In the genomic region with DNA sequence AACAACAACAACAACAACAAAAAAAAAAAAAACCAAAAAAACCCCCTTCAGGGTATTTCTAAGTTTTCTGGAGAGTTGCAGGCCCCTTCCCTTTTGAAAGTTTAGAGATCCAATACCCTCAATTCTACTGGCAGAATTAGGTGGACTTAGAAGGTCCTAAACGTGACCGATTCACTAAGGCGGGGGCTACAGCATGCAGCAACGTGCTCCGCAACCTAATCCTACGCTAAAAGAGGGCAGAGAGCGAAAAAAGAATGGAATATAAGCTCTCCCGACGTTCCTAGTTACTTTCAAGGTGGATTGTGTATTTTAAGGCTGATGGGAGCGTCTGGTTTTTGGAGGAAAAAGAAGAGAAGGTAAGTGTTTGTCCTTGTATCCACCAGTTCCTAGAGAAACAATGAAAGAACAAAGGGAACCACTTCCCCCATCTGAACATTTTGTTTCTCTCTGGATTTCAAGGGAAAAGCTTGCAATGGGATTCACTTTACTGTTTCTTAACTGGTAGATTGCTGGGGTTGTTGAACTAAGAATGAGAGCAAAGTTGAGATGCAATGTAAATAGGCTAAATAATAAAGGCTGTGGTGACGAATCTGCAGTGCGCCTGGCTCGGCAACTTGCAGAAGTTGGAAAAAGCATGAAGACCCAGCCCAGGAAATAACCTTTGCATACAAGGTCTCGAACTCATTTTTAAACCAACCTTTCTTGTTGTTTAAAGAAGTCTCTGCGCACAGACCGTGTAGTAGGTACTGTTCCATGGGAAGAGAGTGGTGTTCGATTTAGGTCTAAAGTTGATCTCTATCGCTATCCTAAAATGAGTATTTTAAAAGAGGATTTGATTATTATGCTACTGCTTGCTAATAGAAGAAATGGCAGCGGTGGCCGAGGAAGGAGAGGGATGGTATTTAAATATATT, we compare ENCODE assay signal across 8 mouse cellular contexts. TPM values are rescaled to one million over a fixed set of nuclear protein-coding genes. Genes with fewer than 3 reads are reported as not detected.
DNase-seq lines count a peak whose midpoint lies in the region; ATAC-seq lines count a peak whose summit lies in the region.

A gene (plus strand): TSS at position 222 of the 913 bp plus-strand sequence.

- H3K4me3 ChIP-seq in forebrain, embryonic 15.5 days = peak within 1 kb of the TSS; percentile 79
- peak within 1 kb of the TSS; percentile 99 for H3K4me3 ChIP-seq in hindbrain, embryonic 10.5 days

- peaks cover 59% of the 10 kb centered on the region for H3K4me1 ChIP-seq in forebrain, embryonic 15.5 days
- peaks cover 61% of the 10 kb centered on the region for H3K4me1 ChIP-seq in hindbrain, embryonic 10.5 days (replicated peaks)

- H3K9ac ChIP-seq in forebrain, embryonic 15.5 days (replicated peaks) = peak within 1 kb of the TSS; percentile 65

- peak within 1 kb of the TSS; percentile 80 for H3K4me2 ChIP-seq in forebrain, embryonic 15.5 days (replicated peaks)

- 4% methylated on average over 20 of the region's 20 CpGs for WGBS in forebrain, embryonic 15.5 days
- under 1% methylated on average over 20 of the region's 20 CpGs for WGBS in hindbrain, embryonic 10.5 days

- peak; percentile 42 for DNase-seq in kidney, adult 18-20 months
- no peak for DNase-seq in kidney, adult 11 months
- DNase-seq in adrenal gland, adult 8-10 months = no peak
- no peak for DNase-seq in hindbrain, embryonic 10.5 days (ENCODE audit: low spot score)
- no peak for DNase-seq in left cerebral cortex, postnatal 36 days (ENCODE audit: low spot score in 2 of 2)
- peak; percentile 47 for DNase-seq in neural tube, embryonic 10.5 days (ENCODE audit: extremely low spot score, low spot score)
- DNase-seq in cerebellum, adult 11-12 months = no peak

- no peaks in the 10 kb centered on the region for H3K27me3 ChIP-seq in forebrain, embryonic 15.5 days
- no peaks in the 10 kb centered on the region for H3K27me3 ChIP-seq in hindbrain, embryonic 10.5 days (ENCODE audit: insufficient read depth, poor library complexity, severe bottlenecking)

- H3K36me3 ChIP-seq in forebrain, embryonic 15.5 days = no peaks in the 10 kb centered on the region
- H3K36me3 ChIP-seq in hindbrain, embryonic 10.5 days = no peaks in the 10 kb centered on the region

- H3K9me3 ChIP-seq in forebrain, embryonic 15.5 days = no peaks in the 10 kb centered on the region
- H3K9me3 ChIP-seq in hindbrain, embryonic 10.5 days = no peaks in the 10 kb centered on the region

- intact Hi-C loops in left cerebral cortex, postnatal 36 days (cut with DNase I) = loop anchor here (5.0 kb wide), 1 partner anchor 323 kb away; a partner anchor contains a TSS

- ATAC-seq in forebrain, embryonic 15.5 days (replicated peaks) = no peak

- H3K27ac ChIP-seq in forebrain, embryonic 15.5 days (replicated peaks) = peak within 1 kb of the TSS; percentile 98
- H3K27ac ChIP-seq in hindbrain, embryonic 10.5 days = peak within 1 kb of the TSS; percentile 100

RNA-seq across cellular contexts. Expression of the gene that starts here (rescaled TPM):
- 10 to 100 TPM; 38.8 to 84.1 (median 45.1) TPM for total RNA-seq in adrenal gland, adult 8-10 months (2022)
- 61.9 and 66.3 TPM in 2 replicates for polyA plus RNA-seq in forebrain, embryonic 15.5 days (2015; fragmentation: Nextera tagmentation; extraction: Ambion mirVana)
- 65.0 and 66.0 TPM in 2 replicates for polyA plus RNA-seq in hindbrain, embryonic 10.5 days (2016; fragmentation: Nextera tagmentation; extraction: Ambion mirVana)
- total RNA-seq in left cerebral cortex, postnatal 36 days (2021) = 10 to 100 TPM; 49.4 to 57.6 TPM

Comparison
In these comparisons a context has a peak if more than half of its experiments do, and no peak if none do; other contexts are left out.
1. DNase-seq: peak in kidney, adult 18-20 months (single experiment) and neural tube, embryonic 10.5 days (single experiment); none in kidney, adult 11 months (single experiment), adrenal gland, adult 8-10 months (single experiment), hindbrain, embryonic 10.5 days (single experiment), left cerebral cortex, postnatal 36 days (0 of 2) and cerebellum, adult 11-12 months (single experiment).